Mouse (Mus musculus): Measurements from ENCODE around the gene Vwa5a. TPM values are rescaled to one million over a fixed set of nuclear protein-coding genes. Genes with fewer than 3 reads are reported as not detected.

Gene Vwa5a
- total RNA-seq, 1 experiment = 11.9 TPM

DNA sequence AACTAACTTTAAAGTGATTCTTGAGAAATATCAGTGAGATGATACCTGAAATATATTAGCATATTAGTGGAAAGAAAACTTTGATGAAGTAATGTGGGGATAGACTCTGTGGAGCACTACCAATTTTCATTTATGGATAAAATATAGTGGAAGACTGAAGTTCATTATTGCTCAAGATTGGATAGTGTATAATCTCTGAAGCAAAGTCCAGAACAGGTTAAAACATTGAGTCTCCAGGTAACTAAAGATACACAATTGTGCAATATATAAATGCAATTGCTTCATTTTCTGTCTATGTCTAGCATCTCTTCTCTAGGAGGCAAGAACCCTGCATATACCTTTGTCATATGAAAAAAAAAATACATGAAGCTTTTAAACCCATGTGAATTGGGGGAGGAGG is 54.7 kb downstream of the Vwa5a start, which contains the start of gene Olfr921:
Olfr921 (plus strand) TSS at position 301 of the 400 bp plus-strand sequence.
- Histone ChIP-seq H3K36me3 (ENCODE audit: control insufficient read depth, insufficient read depth, low read length, poor library complexity, severe bottlenecking) (no peaks in the 10 kb centered on the region), H3K9ac (ENCODE audit: insufficient read depth, low read depth, low read length, poor library complexity, severe bottlenecking) (no peak within 1 kb of the TSS), H3K4me1 (ENCODE audit: control insufficient read depth in 2 of 2, insufficient read depth in 2 of 2, low read length in 2 of 2, poor library complexity in 1 of 2) (no peaks in the 10 kb centered on the region), H3K9me3 (ENCODE audit: control insufficient read depth, insufficient read depth, low read depth, low read length) (no peaks in the 10 kb centered on the region), H3K4me3 (ENCODE audit: insufficient read depth in 1 of 2, low read depth in 1 of 2, low read length in 2 of 2, poor library complexity in 1 of 2, severe bottlenecking in 1 of 2) (no peak within 1 kb of the TSS), H3K27ac (ENCODE audit: insufficient read depth, low read depth, low read length, poor library complexity, severe bottlenecking) (no peak within 1 kb of the TSS)
- no peak for DNase-seq (ENCODE audit: low read depth, low spot score)
- TF ChIP-seq MAFK (IDR thresholded peaks at IDR 0.05; ENCODE audit: insufficient read depth, low read depth, low read length) = no peak
- TF ChIP-seq ZC3H11A (IDR thresholded peaks at IDR 0.05; ENCODE audit: borderline replicate concordance, low read depth, low read length) = no peak
- TF ChIP-seq CHD2 (IDR thresholded peaks at IDR 0.05; ENCODE audit: low read depth, low read length) = no peak
- no peak for TF ChIP-seq HCFC1 (IDR thresholded peaks at IDR 0.05; ENCODE audit: borderline replicate concordance, insufficient read depth, low read length)
- no peak for TF ChIP-seq ZNF384 (IDR thresholded peaks at IDR 0.05; ENCODE audit: low read depth, low read length)
- in situ Hi-C loops (cut with MboI; ENCODE audit: low sequenced_read_pairs in 2 of 2, unreplicated experiment in 2 of 2) = no loop called here

DNA sequence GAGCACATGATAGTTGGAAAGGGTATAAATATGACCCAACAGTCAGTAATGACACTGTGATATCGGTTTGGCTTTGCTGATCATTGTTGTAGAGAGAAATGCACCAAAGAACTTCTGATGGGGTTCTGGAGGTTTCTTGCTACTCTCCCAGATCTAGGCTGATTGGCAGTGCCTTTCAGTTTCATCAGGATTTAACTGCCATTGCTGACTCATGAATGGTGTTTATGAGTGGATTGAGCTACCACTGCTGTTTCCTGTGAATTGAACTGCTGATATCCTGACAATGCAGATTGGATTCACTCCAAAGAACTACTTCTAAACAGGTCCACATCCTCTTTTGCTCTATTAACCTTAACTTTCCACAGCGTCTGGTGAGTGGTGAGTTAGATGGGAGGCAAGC is 74.6 kb downstream of the Vwa5a start:
- in situ Hi-C loops (cut with MboI; ENCODE audit: low sequenced_read_pairs in 2 of 2, unreplicated experiment in 2 of 2) = no loop called here
- TF ChIP-seq HCFC1 (IDR thresholded peaks at IDR 0.05; ENCODE audit: borderline replicate concordance, insufficient read depth, low read length) (no peak), CHD2 (IDR thresholded peaks at IDR 0.05; ENCODE audit: low read depth, low read length) (no peak), ZNF384 (IDR thresholded peaks at IDR 0.05; ENCODE audit: low read depth, low read length) (no peak), MAFK (IDR thresholded peaks at IDR 0.05; ENCODE audit: insufficient read depth, low read depth, low read length) (no peak), ZC3H11A (IDR thresholded peaks at IDR 0.05; ENCODE audit: borderline replicate concordance, low read depth, low read length) (no peak)

More for the DNA sequence above, 74.6 kb downstream of the Vwa5a start:
- Histone ChIP-seq H3K4me1 (ENCODE audit: control insufficient read depth in 2 of 2, insufficient read depth in 2 of 2, low read length in 2 of 2, poor library complexity in 1 of 2) (no peaks in the 10 kb centered on the region), H3K9ac (ENCODE audit: insufficient read depth, low read depth, low read length, poor library complexity, severe bottlenecking) (no peak overlapping the region), H3K36me3 (ENCODE audit: control insufficient read depth, insufficient read depth, low read length, poor library complexity, severe bottlenecking) (no peaks in the 10 kb centered on the region), H3K27ac (ENCODE audit: insufficient read depth, low read depth, low read length, poor library complexity, severe bottlenecking) (no peak overlapping the region), H3K4me3 (ENCODE audit: insufficient read depth in 1 of 2, low read depth in 1 of 2, low read length in 2 of 2, poor library complexity in 1 of 2, severe bottlenecking in 1 of 2) (no peak overlapping the region), H3K9me3 (ENCODE audit: control insufficient read depth, insufficient read depth, low read depth, low read length) (no peaks in the 10 kb centered on the region)
- DNase-seq (ENCODE audit: low read depth, low spot score) = no peak

Other genes with a start within 250 kb of the Vwa5a start
- not detected in 2 replicates for gene Olfr905, start 247.2 kb upstream of the Vwa5a start, total RNA-seq (2012; rRNA removed)
- not detected in 2 replicates for gene Olfr906, start 231.2 kb upstream of the Vwa5a start, total RNA-seq (2012; rRNA removed)
- gene Olfr907, start 222.5 kb upstream of the Vwa5a start, total RNA-seq (2012; rRNA removed) = not detected in 2 replicates
- gene Olfr911-ps1, start 196.7 kb upstream of the Vwa5a start, total RNA-seq (2012; rRNA removed) = not detected in 2 replicates
- gene Olfr910, start 180.4 kb upstream of the Vwa5a start, total RNA-seq (2012; rRNA removed) = not detected in 2 replicates
- not detected in 2 replicates for gene Olfr912, start 138.1 kb upstream of the Vwa5a start, total RNA-seq (2012; rRNA removed)
- not detected in 2 replicates for gene Olfr913, start 125.5 kb upstream of the Vwa5a start, total RNA-seq (2012; rRNA removed)
- gene Olfr914, start 113.2 kb upstream of the Vwa5a start, total RNA-seq (2012; rRNA removed) = not detected in 2 replicates
- gene Olfr916, start 58.4 kb upstream of the Vwa5a start, total RNA-seq (2012; rRNA removed) = not detected in 2 replicates
- not detected in 2 replicates for gene Olfr917, start 52.4 kb upstream of the Vwa5a start, total RNA-seq (2012; rRNA removed)
- gene Olfr918, start 43.7 kb upstream of the Vwa5a start, total RNA-seq (2012; rRNA removed) = not detected in 2 replicates
- gene Olfr919, start 14.6 kb upstream of the Vwa5a start, total RNA-seq (2012; rRNA removed) = not detected in 2 replicates
- 0.09 and 0.11 TPM in 2 replicates for gene Olfr920, start 34.0 kb downstream of the Vwa5a start, total RNA-seq (2012; rRNA removed)
- not detected in 2 replicates for gene Olfr921, start 54.8 kb downstream of the Vwa5a start, total RNA-seq (2012; rRNA removed)
- gene Olfr922, start 96.3 kb downstream of the Vwa5a start, total RNA-seq (2012; rRNA removed) = not detected in 2 replicates
- not detected in 2 replicates for gene Olfr923, start 108.3 kb downstream of the Vwa5a start, total RNA-seq (2012; rRNA removed)
- 0.37 TPM in 1 of 2 replicates, not detected in the other for gene Olfr924, start 126.2 kb downstream of the Vwa5a start, total RNA-seq (2012; rRNA removed)
- gene Olfr26, start 136.8 kb downstream of the Vwa5a start, total RNA-seq (2012; rRNA removed) = not detected in 2 replicates
- not detected in 2 replicates for gene Olfr926, start 158.9 kb downstream of the Vwa5a start, total RNA-seq (2012; rRNA removed)
- gene Olfr930, start 211.5 kb downstream of the Vwa5a start, total RNA-seq (2012; rRNA removed) = not detected in 2 replicates

All from ES-E14 (cell line).